Mouse (Mus musculus) forebrain, embryonic 11.5 days (tissue): ENCODE data around the gene Rin1. TPM values are rescaled to one million over a fixed set of nuclear protein-coding genes. Genes with fewer than 3 reads are reported as not detected.
A peak's percentile ranks its signal among the peaks of the same experiment; 100 is the strongest.

Experiments used
- ATAC-seq: fragments of 200-750 bp; cut with Nextera tagmentation; replicated peaks from 2 replicates; pipeline ENCODE4 v1.8.0; 2017; ENCODE audit warnings: moderate TSS enrichment; ENCODE audit not compliant: low FRiP score
- DNase-seq: peaks from one replicate; pipeline ENCODE4 v3.0.0-alpha.2; 2017; ENCODE audit warnings: low spot score
- H3K27ac ChIP-seq: fragments of 300-500 bp; sonication (generic); 2 replicates; pipeline ENCODE4 v1.5.1; 2014; ENCODE audit warnings: low read depth, low read length
- H3K27me3 ChIP-seq: fragments of 300-500 bp; sonication (generic); 2 replicates; pipeline ENCODE4 v1.6.1; 2014; ENCODE audit warnings: mild to moderate bottlenecking, low read length, mixed read lengths; ENCODE audit not compliant: control insufficient read depth, insufficient read depth
- H3K36me3 ChIP-seq: fragments of 300-500 bp; sonication (generic); 2 replicates; pipeline ENCODE4 v1.6.1; 2014; ENCODE audit warnings: mild to moderate bottlenecking, low read length, moderate library complexity, mixed read lengths; ENCODE audit not compliant: control insufficient read depth, insufficient read depth
- H3K4me1 ChIP-seq: fragments of 300-500 bp; sonication (generic); replicated peaks from 2 replicates; pipeline ENCODE4 v1.6.1; 2014; ENCODE audit warnings: low read length, mixed read lengths; ENCODE audit not compliant: control insufficient read depth, insufficient read depth
- H3K4me2 ChIP-seq: fragments of 300-500 bp; sonication (generic); 2 replicates; pipeline ENCODE4 v1.6.1; 2014; ENCODE audit warnings: low read depth, mild to moderate bottlenecking, low read length, moderate library complexity, mixed read lengths; ENCODE audit not compliant: severe bottlenecking
- H3K4me3 ChIP-seq: fragments of 300-500 bp; sonication (generic); 2 replicates; pipeline ENCODE4 v1.5.1; 2014; ENCODE audit warnings: low read depth, low read length
- H3K9ac ChIP-seq: fragments of 300-500 bp; sonication (generic); 2 replicates; pipeline ENCODE4 v1.6.1; 2014; ENCODE audit warnings: low read length
- H3K9me3 ChIP-seq: fragments of 300-500 bp; sonication (generic); 2 replicates; pipeline ENCODE4 v1.6.1; 2016; ENCODE audit warnings: low read length, mixed read lengths; ENCODE audit not compliant: control insufficient read depth
- WGBS: fragments of 180-500 bp; shearing (Covaris S2); extraction: QIAGEN DNeasy Blood & Tissue Kit; methylation state at CpG from one replicate; pipeline ENCODE4 v1.1.7; 2014; 5-methylcytosine and 5-hydroxymethylcytosine counted together
- polyA plus RNA-seq: library from polyadenylated mRNA; unstranded; fragments of >200 nt; fragmentation: Nextera tagmentation; extraction: Ambion mirVana; gene quantifications from 2 replicates; pipeline ENCODE4 v1.2.1, GENCODE M21; 2014

Gene Rin1
- polyA plus RNA-seq, 1 experiment from 2014 or later = 2.0 TPM

DNA sequence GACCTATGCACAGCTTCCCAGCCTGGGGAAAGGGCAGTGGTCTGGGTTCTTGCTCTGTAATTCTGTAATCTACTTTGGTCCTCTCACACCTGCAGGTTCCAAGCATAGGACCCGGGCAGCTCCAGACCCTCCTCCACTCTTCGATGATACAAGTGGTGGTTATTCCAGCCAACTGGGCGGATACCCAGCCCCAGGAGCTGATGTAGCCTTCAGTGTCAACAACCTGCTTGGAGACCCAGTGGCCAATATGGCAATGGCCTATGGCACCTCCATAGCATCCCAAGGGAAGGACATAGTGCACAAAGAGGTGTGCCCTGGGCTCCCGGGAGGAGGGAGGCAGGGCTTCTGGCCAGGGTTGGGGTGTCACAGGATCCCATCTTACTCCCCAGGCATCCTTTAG is 39.0 kb downstream of the Rin1 start:
- Histone ChIP-seq H3K4me2 (peak overlapping the region; percentile 84), H3K27me3 (peaks cover 20% of the 10 kb centered on the region), H3K36me3 (no peaks in the 10 kb centered on the region), H3K4me3 (peak overlapping the region; percentile 82), H3K4me1 (peaks cover 22% of the 10 kb centered on the region), H3K27ac (no peak overlapping the region), H3K9ac (no peak overlapping the region; the same call in 1 of the 2 replicates), H3K9me3 (no peaks in the 10 kb centered on the region)
- ATAC-seq = no peak
- WGBS = 91% methylated on average over 4 of the region's 4 CpGs
- no peak for DNase-seq

DNA sequence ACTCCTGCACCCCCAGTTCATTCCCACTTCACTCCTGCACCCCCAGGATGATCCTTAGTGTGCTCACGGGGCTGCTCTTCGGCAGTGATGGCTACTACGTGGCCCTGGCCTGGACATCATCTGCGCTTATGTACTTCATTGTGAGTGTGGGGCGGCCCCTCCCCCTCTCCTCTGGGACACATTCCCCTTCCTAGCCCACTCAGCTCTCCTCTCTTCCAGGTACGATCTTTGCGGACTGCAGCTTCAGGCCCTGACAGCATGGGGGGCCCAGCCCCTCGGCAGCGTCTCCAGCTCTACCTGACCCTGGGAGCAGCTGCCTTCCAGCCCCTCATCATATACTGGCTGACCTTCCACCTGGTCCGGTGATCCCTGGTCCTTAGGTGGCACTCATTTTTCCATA is 41.8 kb downstream of the Rin1 start:
- 89% methylated on average over 10 of the region's 10 CpGs for WGBS

GRCm38 (mm10) chr19:5093481-5094242 is 43.4 kb downstream of the Rin1 start:
- Histone ChIP-seq H3K9ac (no peak overlapping the region; the same call in 1 of the 2 replicates), H3K4me2 (peak overlapping the region; percentile 46; the same call in 1 of the 2 replicates), H3K36me3 (no peaks in the 10 kb centered on the region), H3K9me3 (no peaks in the 10 kb centered on the region), H3K27me3 (no peaks in the 10 kb centered on the region), H3K27ac (no peak overlapping the region), H3K4me3 (peak overlapping the region; percentile 18; the same call in 1 of the 2 replicates), H3K4me1 (peaks cover 29% of the 10 kb centered on the region)
- DNase-seq = no peak
- 72% methylated on average over 12 of the region's 12 CpGs for WGBS
- peak; percentile 7 for ATAC-seq

More for the DNA sequence above, 41.8 kb downstream of the Rin1 start:
- Histone ChIP-seq H3K9ac (no peak overlapping the region), H3K27me3 (no peaks in the 10 kb centered on the region), H3K4me2 (no peak overlapping the region), H3K4me3 (no peak overlapping the region), H3K9me3 (no peaks in the 10 kb centered on the region), H3K4me1 (peaks cover 33% of the 10 kb centered on the region), H3K27ac (no peak overlapping the region), H3K36me3 (no peaks in the 10 kb centered on the region)
- DNase-seq (no peak), ATAC-seq (no peak)

- peak; percentile 99 for DNase-seq
- no peaks in the 10 kb centered on the region for H3K9me3 ChIP-seq
- H3K27me3 ChIP-seq = no peaks in the 10 kb centered on the region
- H3K9ac ChIP-seq = peak overlapping the region; percentile 6; the same call in 1 of the 2 replicates
- WGBS = 1% methylated on average over 21 of the region's 21 CpGs
- ATAC-seq = peak; percentile 76
- peaks cover 25% of the 10 kb centered on the region for H3K4me1 ChIP-seq
- H3K36me3 ChIP-seq = no peaks in the 10 kb centered on the region
- 0 out of 2 replicates have a peak overlapping the region, but pooled peaks have one; percentile 15 for H3K27ac ChIP-seq
- H3K4me3 ChIP-seq = peak overlapping the region; percentile 18
- peak overlapping the region; percentile 46 for H3K4me2 ChIP-seq
Measured at GRCm38 (mm10) chr19:5094243-5094632, 44.0 kb downstream of the Rin1 start.

DNA sequence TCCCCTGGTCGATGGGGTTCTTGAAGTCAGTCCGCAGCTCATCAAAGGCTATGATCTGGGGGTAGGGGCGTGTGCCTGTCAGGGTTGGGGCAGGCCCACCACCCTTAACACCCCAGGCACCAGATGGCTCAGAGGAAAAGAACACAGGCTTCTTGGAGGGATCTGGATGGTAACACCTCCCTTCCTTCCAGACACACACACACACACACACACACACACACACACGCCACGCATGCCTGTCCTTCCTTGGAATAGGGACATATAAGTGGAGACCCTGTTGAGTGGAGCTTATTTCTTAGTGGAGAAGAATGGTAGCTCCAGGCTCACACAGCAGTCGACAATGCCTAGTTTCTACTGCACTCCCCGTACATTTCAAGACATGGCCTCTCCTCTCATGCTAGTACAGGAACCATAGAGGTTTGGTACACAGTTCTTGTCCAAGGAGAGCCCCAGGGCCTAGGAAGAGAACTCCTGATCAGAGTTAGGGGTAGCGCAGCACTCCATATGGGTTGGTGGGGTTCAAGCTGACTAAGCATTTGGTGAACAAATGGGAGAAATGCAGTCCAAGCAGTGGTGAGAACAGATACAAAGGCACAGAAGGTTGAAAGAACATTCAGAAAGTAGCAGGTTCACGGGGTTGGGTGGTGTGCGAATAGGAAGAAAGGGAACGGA is 44.6 kb downstream of the Rin1 start:
- Histone ChIP-seq H3K4me3 (peak overlapping the region; percentile 18), H3K9me3 (no peaks in the 10 kb centered on the region), H3K36me3 (no peaks in the 10 kb centered on the region), H3K4me2 (peak overlapping the region; percentile 46), H3K27ac (peak overlapping the region; percentile 15; the same call in 1 of the 2 replicates), H3K27me3 (no peaks in the 10 kb centered on the region), H3K4me1 (peaks cover 23% of the 10 kb centered on the region), H3K9ac (peak overlapping the region; percentile 6; the same call in 1 of the 2 replicates)
- ATAC-seq (peak; percentile 13), DNase-seq (no peak)
- 34% methylated on average over 11 of the region's 11 CpGs for WGBS

DNA sequence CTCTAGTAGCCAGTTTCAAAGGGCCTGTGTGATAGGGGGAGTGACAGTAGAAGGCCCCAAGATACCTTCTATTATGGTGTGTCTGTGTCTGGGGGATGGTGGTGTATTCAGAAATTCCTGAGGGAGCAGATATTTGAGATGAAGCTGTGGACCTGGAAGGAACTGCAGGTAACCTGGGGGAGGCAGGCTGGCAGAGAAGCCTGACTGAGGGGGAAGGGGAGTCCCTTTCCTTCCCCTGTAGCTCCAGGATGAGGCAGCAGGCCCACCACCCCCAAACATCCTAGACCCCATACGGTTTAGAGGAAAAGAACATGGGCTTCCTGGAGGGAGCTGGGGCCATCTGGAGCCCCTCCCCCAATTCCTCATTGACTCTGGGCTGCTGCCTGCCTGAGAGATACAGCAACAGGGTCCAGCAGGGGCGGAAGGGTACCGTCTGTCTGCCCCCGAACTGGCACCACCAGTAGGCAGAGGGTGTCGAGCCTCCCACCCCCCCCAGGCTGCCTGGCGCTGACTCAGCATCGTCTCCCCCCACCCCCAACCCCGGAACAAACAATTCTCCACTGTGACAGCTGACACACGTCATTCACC is 45.7 kb downstream of the Rin1 start:
- Histone ChIP-seq H3K36me3 (peaks cover 9% of the 10 kb centered on the region; the same call in 1 of the 2 replicates), H3K27ac (no peak overlapping the region), H3K9me3 (no peaks in the 10 kb centered on the region), H3K9ac (peak overlapping the region; percentile 9; the same call in 1 of the 2 replicates), H3K4me2 (peak overlapping the region; percentile 97), H3K4me1 (peaks cover 23% of the 10 kb centered on the region), H3K27me3 (no peaks in the 10 kb centered on the region), H3K4me3 (peak overlapping the region; percentile 57)
- WGBS = 15% methylated on average over 9 of the region's 9 CpGs
- DNase-seq (no peak), ATAC-seq (no peak)

DNA sequence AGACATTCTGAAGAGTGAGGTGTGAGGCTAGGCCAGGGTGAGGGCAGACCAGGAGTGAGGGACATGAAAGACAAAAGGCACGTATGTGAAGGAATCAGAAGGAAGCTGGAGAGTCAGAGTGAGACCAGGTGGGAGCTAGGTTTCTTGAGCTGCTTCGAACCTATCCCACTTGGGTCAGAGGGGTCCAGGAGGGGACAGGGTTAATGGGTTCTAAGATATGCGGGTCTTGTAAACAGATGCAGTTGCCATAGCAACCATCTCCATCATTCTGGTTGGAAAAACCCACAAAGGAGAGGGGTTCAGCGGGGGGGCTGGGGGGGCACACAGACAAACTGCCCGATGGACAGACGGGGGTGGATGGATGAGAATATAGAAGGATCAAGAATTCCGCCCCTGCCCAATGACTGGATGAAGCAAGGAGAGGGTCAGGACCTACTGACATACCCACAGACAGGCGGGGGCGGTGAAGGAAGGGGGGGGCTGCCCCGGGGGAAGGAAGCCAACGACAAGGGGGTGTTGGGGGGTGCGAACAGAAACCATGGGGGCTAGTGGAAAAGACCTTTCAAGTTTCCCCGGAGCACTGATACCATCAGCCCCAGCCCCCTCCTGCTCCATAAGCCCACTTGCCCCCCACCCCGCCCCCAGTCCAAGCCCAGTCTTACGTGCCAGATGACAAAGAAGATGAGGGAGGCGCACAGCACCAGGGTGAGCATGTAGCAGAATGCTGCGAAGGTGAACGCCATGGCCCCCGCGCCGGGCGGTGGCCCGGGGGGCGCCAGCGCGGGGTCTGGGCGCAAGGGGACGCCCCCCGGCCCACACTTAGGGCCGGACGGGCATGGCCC is 47.5 kb downstream of the Rin1 start:
- H3K27ac ChIP-seq = peak overlapping the region; percentile 19; the same call in 1 of the 2 replicates
- ATAC-seq (no peak; the same call in 1 of the 2 replicates), DNase-seq (no peak)
- H3K27me3 ChIP-seq = no peaks in the 10 kb centered on the region
- H3K4me1 ChIP-seq = peaks cover 21% of the 10 kb centered on the region
- H3K36me3 ChIP-seq = peaks cover 11% of the 10 kb centered on the region; the same call in 1 of the 2 replicates
- H3K9ac ChIP-seq = peak overlapping the region; percentile 88
- no peaks in the 10 kb centered on the region for H3K9me3 ChIP-seq
- H3K4me2 ChIP-seq = peak overlapping the region; percentile 97
- H3K4me3 ChIP-seq = peak overlapping the region; percentile 57
- WGBS = 3% methylated on average over 24 of the region's 31 CpGs
